Mouse (Mus musculus): ENCODE data around the gene Pcnx. TPM values are rescaled to one million over a fixed set of nuclear protein-coding genes. Genes with fewer than 3 reads are reported as not detected.
A peak's percentile ranks its signal among the peaks of the same experiment; 100 is the strongest.
"Not testable (repeated sequence)": the region's sequence is repeated elsewhere in the genome, so short reads cannot be mapped to it uniquely, and the experiment has no call there.

Pcnx gene
- polyA plus RNA-seq, 1 experiment from 2014 or later = 9.0 TPM

GRCm38 (mm10) chr12:81997497-81997896 is 137.7 kb downstream of the Pcnx start:
- no peak overlapping the region for H3K27ac ChIP-seq (replicated peaks)
- ATAC-seq (ENCODE audit: extremely low read depth, insufficient number of reproducible peaks, low FRiP score, low TSS enrichment) = no peak

GRCm38 (mm10) chr12:82002697-82003096 is 142.9 kb downstream of the Pcnx start:
- WGBS = no CpG with 5 or more reads among the region's 6 CpGs
- not testable (repeated sequence) for H3K9ac ChIP-seq; H3K27me3 ChIP-seq (replicated peaks); H3K4me3 ChIP-seq; H3K27ac ChIP-seq (replicated peaks); H3K4me2 ChIP-seq; H3K36me3 ChIP-seq; ATAC-seq (ENCODE audit: extremely low read depth, insufficient number of reproducible peaks, low FRiP score, low TSS enrichment); H3K4me1 ChIP-seq; H3K9me3 ChIP-seq

More at GRCm38 (mm10) chr12:81997497-81997896, 137.7 kb downstream of the Pcnx start:
- peaks cover 51% of the 10 kb centered on the region for H3K36me3 ChIP-seq
- H3K4me1 ChIP-seq = peaks cover 5% of the 10 kb centered on the region; the same call in 1 of the 2 replicates
- no peaks in the 10 kb centered on the region for H3K9me3 ChIP-seq
- no peak overlapping the region for H3K4me3 ChIP-seq
- H3K9ac ChIP-seq = no peak overlapping the region
- H3K27me3 ChIP-seq (replicated peaks) = no peaks in the 10 kb centered on the region
- WGBS = 47% methylated on average over 3 of the region's 3 CpGs
- no peak overlapping the region for H3K4me2 ChIP-seq

- not testable (repeated sequence) for ATAC-seq (ENCODE audit: extremely low read depth, insufficient number of reproducible peaks, low FRiP score, low TSS enrichment); H3K4me1 ChIP-seq; H3K36me3 ChIP-seq; H3K9ac ChIP-seq; H3K4me3 ChIP-seq; H3K9me3 ChIP-seq; H3K4me2 ChIP-seq; H3K27me3 ChIP-seq (replicated peaks); H3K27ac ChIP-seq (replicated peaks)
- no CpG with 5 or more reads among the region's 6 CpGs for WGBS
Observed at GRCm38 (mm10) chr12:82025901-82026633, 166.2 kb downstream of the Pcnx start.

GRCm38 (mm10) chr12:82033524-82033923 is 173.7 kb downstream of the Pcnx start:
- WGBS = no CpG with 5 or more reads among the region's 6 CpGs
- H3K4me3 ChIP-seq; H3K4me2 ChIP-seq; H3K9ac ChIP-seq; H3K27ac ChIP-seq (replicated peaks); H3K36me3 ChIP-seq; H3K4me1 ChIP-seq; ATAC-seq (ENCODE audit: extremely low read depth, insufficient number of reproducible peaks, low FRiP score, low TSS enrichment); H3K27me3 ChIP-seq (replicated peaks); H3K9me3 ChIP-seq: not testable (repeated sequence)

GRCm38 (mm10) chr12:82033973-82034372 is 174.2 kb downstream of the Pcnx start:
- H3K4me2 ChIP-seq; H3K4me1 ChIP-seq; H3K27me3 ChIP-seq (replicated peaks); H3K36me3 ChIP-seq; H3K9ac ChIP-seq; ATAC-seq (ENCODE audit: extremely low read depth, insufficient number of reproducible peaks, low FRiP score, low TSS enrichment); H3K9me3 ChIP-seq; H3K4me3 ChIP-seq; H3K27ac ChIP-seq (replicated peaks): not testable (repeated sequence)
- no CpG with 5 or more reads among the region's 6 CpGs for WGBS

GRCm38 (mm10) chr12:82044078-82044477 is 184.3 kb downstream of the Pcnx start:
- H3K4me1 ChIP-seq; H3K4me3 ChIP-seq; H3K27ac ChIP-seq (replicated peaks); H3K9me3 ChIP-seq; H3K9ac ChIP-seq; H3K4me2 ChIP-seq; H3K36me3 ChIP-seq; H3K27me3 ChIP-seq (replicated peaks): not testable (repeated sequence)
- WGBS = no CpG with 5 or more reads among the region's 4 CpGs
- ATAC-seq (ENCODE audit: extremely low read depth, insufficient number of reproducible peaks, low FRiP score, low TSS enrichment) = peak; percentile 60; the same call in 1 of the 2 replicates

Other genes starting within 250 kb of the Pcnx start
- gene Ttc9, start 228.8 kb upstream of the Pcnx start, polyA plus RNA-seq (2015; fragmentation: Nextera tagmentation; extraction: Ambion mirVana) = 3.9 and 5.1 TPM in 2 replicates
- 0.15 and 0.20 TPM in 2 replicates for gene Map3k9, start 78.8 kb upstream of the Pcnx start, polyA plus RNA-seq (2015; fragmentation: Nextera tagmentation; extraction: Ambion mirVana)

All from heart, embryonic 13.5 days (tissue).